Mouse (Mus musculus) liver, adult 2 months (tissue): ENCODE data around the gene Zyx.

ENCODE experiments used
- CTCF ChIP-seq: fragments of 200-500 bp; IDR thresholded peaks from 2 replicates; pipeline ENCODE4 v1.5.1; 2011; ENCODE audit warnings: low read depth, low read length, control low read depth
- POLR2A ChIP-seq: fragments of 200-500 bp; IDR thresholded peaks from 2 replicates; pipeline ENCODE4 v1.6.1; 2011; ENCODE audit warnings: low read length, control low read depth; ENCODE audit not compliant: insufficient read depth; ENCODE audit errors: extremely low read depth

GRCm38 (mm10) chr6:42385635-42386034, 36.2 kb downstream of the Zyx start:
- TF ChIP-seq CTCF = no peak
- TF ChIP-seq POLR2A = no peak
